Mouse (Mus musculus) CH12.LX (cell line): ENCODE measurements around the gene Fggy. TPM values are rescaled to one million over a fixed set of nuclear protein-coding genes. Genes with fewer than 3 reads are reported as not detected.

ENCODE experiments used
- DNase-seq: peaks from one replicate; pipeline ENCODE4 v3.0.0-alpha.2; 2013; ENCODE audit errors: extremely low read depth
- H3K27ac ChIP-seq: 2 replicates; pipeline ENCODE4 v1.5.1; 2012; ENCODE audit warnings: low read depth, mild to moderate bottlenecking, control low read depth, moderate library complexity; ENCODE audit not compliant: insufficient read depth
- H3K27me3 ChIP-seq: replicated peaks from 2 replicates; pipeline ENCODE3; 2012; ENCODE audit warnings: inconsistent platforms
- H3K36me3 ChIP-seq, 2 experiments: replicated peaks in 1 of 2; 2 replicates each; pipeline versions ENCODE3 to v1.6.1; 2012; ENCODE audit warnings: inconsistent platforms in 1 of 2, low read length in 1 of 2, mild to moderate bottlenecking in 1 of 2, mixed read lengths in 1 of 2, moderate library complexity in 1 of 2; ENCODE audit not compliant: control insufficient read depth in 1 of 2, insufficient read depth in 1 of 2
- H3K4me1 ChIP-seq, 2 experiments: 2 replicates each; pipeline ENCODE4 v1.6.1; 2012; ENCODE audit warnings: inconsistent platforms in 1 of 2, moderate library complexity in 1 of 2; ENCODE audit not compliant: insufficient read depth in 2 of 2, control insufficient read depth in 1 of 2
- H3K4me2 ChIP-seq: 2 replicates; pipeline ENCODE4 v1.6.1; 2012; ENCODE audit warnings: low read depth, mild to moderate bottlenecking, control low read depth; ENCODE audit not compliant: poor library complexity, insufficient read depth, severe bottlenecking
- H3K4me3 ChIP-seq, 3 experiments: fragments of 150-350 bp in 1 of 3; sonication (generic) in 1 of 3; replicated peaks in 1 of 3; 2 replicates each; pipeline versions ENCODE3 to v1.5.1; 2011 to 2012; ENCODE audit warnings: low read depth in 2 of 3, low read length in 2 of 3, mild to moderate bottlenecking in 2 of 3, moderate library complexity in 2 of 3, control low read depth in 1 of 3, improper control_type of control experiment in 1 of 3, inconsistent platforms in 1 of 3, mixed read lengths in 1 of 3; ENCODE audit not compliant: poor library complexity in 1 of 3
- H3K79me2 ChIP-seq: replicated peaks from 2 replicates; pipeline ENCODE4 v1.6.1; 2012; ENCODE audit warnings: mild to moderate bottlenecking, moderate library complexity; ENCODE audit not compliant: control insufficient read depth, poor library complexity, insufficient read depth, severe bottlenecking; ENCODE audit errors: extremely low read depth
- H3K9ac ChIP-seq: 2 replicates; pipeline ENCODE4 v1.6.1; 2012; ENCODE audit warnings: low read depth, mild to moderate bottlenecking, control low read depth, moderate library complexity; ENCODE audit not compliant: insufficient read depth
- H3K9me3 ChIP-seq: replicated peaks from 2 replicates; pipeline ENCODE3; 2012; ENCODE audit warnings: low read length, inconsistent platforms, mixed read lengths
- CHD1 ChIP-seq: IDR thresholded peaks from 2 replicates; pipeline ENCODE4 v1.6.1; 2012; ENCODE audit warnings: low read depth, low read length, improper control_type of control experiment, inconsistent platforms
- CTCF ChIP-seq, 2 experiments: IDR thresholded peaks in 1 of 2; conservative IDR thresholded peaks in 1 of 2; 2 replicates each; pipeline ENCODE4 v1.5.1; 2011 to 2012; ENCODE audit warnings: low read depth in 2 of 2, low read length in 2 of 2, improper control_type of control experiment in 1 of 2, inconsistent platforms in 1 of 2, mild to moderate bottlenecking in 1 of 2, moderate library complexity in 1 of 2
- EP300 ChIP-seq: IDR thresholded peaks from 2 replicates; pipeline ENCODE4 v1.6.1; 2011; ENCODE audit warnings: low read length, improper control_type of control experiment
- ETS1 ChIP-seq: conservative IDR thresholded peaks from 2 replicates; pipeline ENCODE4 v1.6.1; 2012; ENCODE audit warnings: low read depth, mild to moderate bottlenecking, inconsistent platforms, low read length, improper control_type of control experiment, moderate library complexity
- GABPA ChIP-seq: IDR thresholded peaks from 2 replicates; pipeline ENCODE4 v1.6.1; 2012; ENCODE audit warnings: low read depth, low read length, improper control_type of control experiment, inconsistent platforms; ENCODE audit not compliant: insufficient replicate concordance
- HCFC1 ChIP-seq: IDR thresholded peaks from 2 replicates; pipeline ENCODE4 v1.6.1; 2012; ENCODE audit warnings: low read depth, mild to moderate bottlenecking, inconsistent platforms, low read length, improper control_type of control experiment
- IRF4 ChIP-seq: IDR thresholded peaks from 2 replicates; pipeline ENCODE4 v1.6.1; 2014; ENCODE audit warnings: low read depth, mild to moderate bottlenecking, inconsistent platforms, low read length, improper control_type of control experiment
- JUN ChIP-seq: IDR thresholded peaks from 2 replicates; pipeline ENCODE4 v1.6.1; 2011; ENCODE audit warnings: low read depth, mild to moderate bottlenecking, low read length, improper control_type of control experiment, moderate library complexity; ENCODE audit not compliant: insufficient read depth
- KAT2A ChIP-seq: IDR thresholded peaks from 2 replicates; pipeline ENCODE4 v1.6.1; 2012; ENCODE audit warnings: low read length, improper control_type of control experiment, inconsistent platforms; ENCODE audit not compliant: insufficient replicate concordance
- MAFK ChIP-seq: IDR thresholded peaks from 2 replicates; pipeline ENCODE4 v1.6.1; 2011; ENCODE audit warnings: low read length, improper control_type of control experiment; ENCODE audit not compliant: insufficient replicate concordance
- MAX ChIP-seq: IDR thresholded peaks from 2 replicates; pipeline ENCODE4 v1.6.1; 2011; ENCODE audit warnings: low read length, improper control_type of control experiment
- MAZ ChIP-seq: IDR thresholded peaks from 2 replicates; pipeline ENCODE4 v1.6.1; 2012; ENCODE audit warnings: low read depth, mild to moderate bottlenecking, inconsistent platforms, low read length, improper control_type of control experiment, moderate library complexity
- MEF2A ChIP-seq: IDR thresholded peaks from 2 replicates; pipeline ENCODE4 v1.6.1; 2014; ENCODE audit warnings: low read depth, mild to moderate bottlenecking, inconsistent platforms, low read length, improper control_type of control experiment, borderline replicate concordance
- MXI1 ChIP-seq: IDR thresholded peaks from 2 replicates; pipeline ENCODE4 v1.6.1; 2011; ENCODE audit warnings: mild to moderate bottlenecking, low read depth, low read length, improper control_type of control experiment
- MYC ChIP-seq: IDR thresholded peaks from 2 replicates; pipeline ENCODE4 v1.6.1; 2011; ENCODE audit warnings: low read depth, mild to moderate bottlenecking, improper control_type of control experiment, low read length
- NELFE ChIP-seq: IDR thresholded peaks from 2 replicates; pipeline ENCODE4 v1.6.1; 2011; ENCODE audit warnings: low read depth, low read length, improper control_type of control experiment
- POLR2AphosphoS2 ChIP-seq: IDR thresholded peaks from 2 replicates; pipeline ENCODE4 v1.6.1; 2011; ENCODE audit warnings: low read depth, low read length, improper control_type of control experiment
- RCOR1 ChIP-seq: conservative IDR thresholded peaks from 2 replicates; pipeline ENCODE4 v1.6.1; 2012; ENCODE audit warnings: low read depth, mild to moderate bottlenecking, inconsistent platforms, low read length, improper control_type of control experiment
- SIN3A ChIP-seq: IDR thresholded peaks from 2 replicates; pipeline ENCODE4 v1.6.1; 2012; ENCODE audit warnings: low read length, improper control_type of control experiment, inconsistent platforms
- SMC3 ChIP-seq: IDR thresholded peaks from 2 replicates; pipeline ENCODE4 v1.6.1; 2011; ENCODE audit warnings: low read depth, low read length, improper control_type of control experiment
- TCF12 ChIP-seq: IDR thresholded peaks from 2 replicates; pipeline ENCODE4 v1.6.1; 2014; ENCODE audit warnings: low read depth, mild to moderate bottlenecking, inconsistent platforms, low read length, improper control_type of control experiment
- UBTF ChIP-seq: IDR thresholded peaks from 2 replicates; pipeline ENCODE4 v1.6.1; 2012; ENCODE audit warnings: low read depth, mild to moderate bottlenecking, inconsistent platforms, low read length, improper control_type of control experiment, moderate library complexity
- USF2 ChIP-seq: conservative IDR thresholded peaks from 2 replicates; pipeline ENCODE4 v1.6.1; 2011; ENCODE audit warnings: low read depth, low read length, improper control_type of control experiment
- ZC3H11A ChIP-seq: IDR thresholded peaks from 2 replicates; pipeline ENCODE4 v1.6.1; 2012; ENCODE audit warnings: low read depth, mild to moderate bottlenecking, inconsistent platforms, low read length, improper control_type of control experiment
- ZKSCAN1 ChIP-seq: IDR thresholded peaks from 2 replicates; pipeline ENCODE4 v1.6.1; 2012; ENCODE audit warnings: low read depth, inconsistent platforms, low read length, improper control_type of control experiment, borderline replicate concordance
- ZMIZ1 ChIP-seq: IDR thresholded peaks from 2 replicates; pipeline ENCODE4 v1.6.1; 2012; ENCODE audit warnings: low read depth, mild to moderate bottlenecking, inconsistent platforms, low read length, improper control_type of control experiment
- ZNF384 ChIP-seq: IDR thresholded peaks from 2 replicates; pipeline ENCODE4 v1.6.1; 2012; ENCODE audit warnings: low read depth, low read length, improper control_type of control experiment, inconsistent platforms
- dilution Hi-C: fragments of 300-500 bp; cut with MboI; formaldehyde crosslinking; loops from 2 replicates; pipeline ENCODE4 v1.14.3; 2020; ENCODE audit warnings: low sequenced_read_pairs; ENCODE audit not compliant: extremely low pct_unique_long_range_greater_than_20kb, extremely low pct_ligation_motif_present
- in situ Hi-C: fragments of 300-500 bp; cut with MboI; formaldehyde crosslinking; loops from 3 replicates; pipeline ENCODE4 v1.14.3; 2019; ENCODE audit warnings: low sequenced_read_pairs, low pct_ligation_motif_present, low pct_unique_long_range_greater_than_20kb, mixed read lengths
- polyA plus RNA-seq: library from polyadenylated mRNA; unstranded; fragments of >175 nt; gene quantifications from 2 replicates; pipeline ENCODE4 v1.2.1, GENCODE M21; 2012; ENCODE audit warnings: low read depth; ENCODE audit not compliant: insufficient read length
- total RNA-seq, 2 experiments: library from RNA; depleted of rRNA; stranded (reverse); fragments of 300-350 nt in 1 of 2; fragments of >200 nt in 1 of 2; gene quantifications; 2 replicates each; pipeline ENCODE4 v1.2.3; 2012 to 2014

Fggy gene
- total and polyA plus RNA-seq, 3 experiments = 6.2 to 7.5 (median 6.9) TPM

DNA sequence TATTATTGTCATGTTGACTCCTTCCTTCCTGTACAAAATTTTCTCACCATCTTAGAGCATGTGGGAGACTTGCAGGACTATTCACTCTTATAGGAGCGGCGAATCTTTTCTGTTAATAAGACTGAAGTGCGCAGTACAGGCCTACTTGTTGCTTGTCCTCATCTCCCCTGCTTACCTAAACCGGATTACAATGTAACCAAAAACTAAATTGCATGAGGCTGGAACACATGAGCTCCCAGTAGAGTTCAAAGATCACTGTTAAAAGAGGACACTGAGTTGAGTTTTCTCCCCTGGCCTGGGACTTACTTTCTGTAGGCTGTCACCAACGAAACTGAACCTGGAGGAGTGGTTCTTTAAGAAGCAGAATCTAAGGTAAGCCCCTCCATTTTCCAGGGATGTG is 21.9 kb downstream of the Fggy start:
- TF ChIP-seq USF2 (no peak), MAZ (no peak), SIN3A (no peak), TCF12 (no peak), IRF4 (no peak), KAT2A (no peak), CTCF (conservative IDR thresholded peaks at IDR 0.05 in 1 of 2, IDR thresholded peaks at IDR 0.05 in 1 of 2; ENCODE audit: low read depth in 2 of 2, low read length in 2 of 2) (no peak), MAFK (no peak), HCFC1 (no peak), SMC3 (no peak), UBTF (no peak), NELFE (no peak), MXI1 (no peak), JUN (no peak), ZMIZ1 (no peak), MEF2A (no peak), ZKSCAN1 (no peak), ETS1 (no peak), GABPA (no peak), RCOR1 (no peak)
- TF ChIP-seq, all 38 proteins: peak for 0
- Histone ChIP-seq H3K4me3 (no peak overlapping the region), H3K9ac (no peak overlapping the region), H3K27ac (no peak overlapping the region), H3K9me3 (no peaks in the 10 kb centered on the region), H3K27me3 (no peaks in the 10 kb centered on the region), H3K79me2 (no peaks in the 10 kb centered on the region), H3K4me1 (peaks cover 0 to 18% of the 10 kb centered on the region in 2 experiments; a peak in 2 of 4 replicates), H3K36me3 (peaks cover 0 to 1% of the 10 kb centered on the region in 2 experiments), H3K4me2 (no peak overlapping the region)
- in situ Hi-C loops = no loop called here
- dilution Hi-C loops = no loop called here
- DNase-seq = no peak

DNA sequence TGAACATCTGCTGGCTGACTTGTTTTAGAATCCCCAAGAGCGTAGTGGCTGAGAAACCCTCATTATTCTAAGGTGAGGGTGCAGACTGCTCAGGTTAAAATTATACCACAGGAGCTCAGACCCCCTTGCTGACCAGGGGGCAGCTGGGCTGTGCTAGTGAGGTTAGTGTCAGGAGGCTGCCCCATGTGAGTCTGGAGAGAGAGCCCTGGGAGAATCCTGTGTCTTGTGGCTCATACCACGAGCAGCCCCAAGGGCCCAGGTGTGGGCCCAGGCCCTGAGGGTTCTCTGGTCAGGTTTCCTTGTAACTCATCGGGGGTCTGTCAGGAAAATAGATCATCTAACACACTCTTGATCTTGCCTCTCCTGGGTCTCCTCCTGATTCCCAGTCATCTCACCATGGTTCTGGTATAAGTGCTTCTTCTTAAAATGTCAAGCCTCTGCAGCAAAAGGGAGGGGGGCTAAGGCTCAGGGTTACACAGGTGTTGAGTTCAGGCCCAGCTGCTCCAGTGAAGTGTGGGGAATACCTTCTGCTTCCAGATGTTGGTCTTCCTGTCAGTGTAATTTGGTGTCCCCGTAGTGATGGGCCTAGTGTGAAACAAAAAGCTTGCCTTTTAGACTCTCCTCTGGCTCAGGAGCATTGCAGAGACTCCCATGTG is 26.9 kb downstream of the Fggy start:
- Histone ChIP-seq H3K4me2 (no peak overlapping the region), H3K9me3 (no peaks in the 10 kb centered on the region), H3K4me1 (peaks cover 0 to 16% of the 10 kb centered on the region in 2 experiments; a peak in 2 of 4 replicates), H3K36me3 (peaks cover 0 to 18% of the 10 kb centered on the region in 2 experiments), H3K9ac (no peak overlapping the region), H3K27ac (no peak overlapping the region), H3K79me2 (no peaks in the 10 kb centered on the region), H3K4me3 (no peak overlapping the region), H3K27me3 (no peaks in the 10 kb centered on the region)
- in situ Hi-C loops = no loop called here
- dilution Hi-C loops = no loop called here
- TF ChIP-seq EP300 (no peak), MEF2A (no peak), TCF12 (no peak), MAX (no peak), ETS1 (no peak), POLR2AphosphoS2 (no peak), KAT2A (no peak), MYC (no peak), CHD1 (no peak), MXI1 (no peak), NELFE (no peak), IRF4 (no peak), ZC3H11A (no peak), USF2 (no peak), GABPA (no peak), ZNF384 (no peak), MAZ (no peak), SMC3 (no peak), SIN3A (no peak)
- DNase-seq = no peak
